Mouse (Mus musculus) spleen, adult 10 weeks (tissue): ENCODE results near the gene Gm8108. TPM values are rescaled to one million over a fixed set of nuclear protein-coding genes. Genes with fewer than 3 reads are reported as not detected.

ENCODE experiments used
- polyA plus RNA-seq: library from polyadenylated mRNA; stranded (reverse); fragments of 350-450 nt; fragmentation: Illumina TruSeq; extraction: RNeasy Lipid Tissue Mini Kit (QIAGEN cat#74804); gene quantifications from one replicate; pipeline ENCODE4 v1.2.3, GENCODE M21; 2015; ENCODE audit warnings: low replicate concordance; ENCODE audit not compliant: insufficient read depth

Gm8108 gene
- polyA plus RNA-seq: 0.58 TPM

DNA sequence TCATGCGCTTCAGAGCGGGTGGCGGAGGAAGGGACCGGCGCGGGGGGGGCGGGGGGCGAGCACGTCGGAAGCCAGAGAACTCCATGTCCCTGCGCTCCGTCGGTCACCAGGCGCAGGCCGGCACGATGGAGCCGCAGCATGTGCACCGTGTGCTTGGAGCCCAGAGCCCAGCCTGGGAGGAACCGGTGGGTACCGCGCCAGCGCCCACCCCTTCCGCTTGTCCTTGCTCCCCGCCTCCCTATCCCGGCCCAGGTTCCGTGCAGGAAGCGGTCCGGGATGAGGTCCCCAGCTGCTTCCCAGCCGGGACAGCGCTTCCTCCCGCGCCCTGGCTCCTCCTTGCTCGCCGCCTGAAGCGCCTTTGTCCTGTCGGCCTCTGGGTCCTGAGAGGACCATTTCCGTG is at the start of gene Gm8108:
TSS of gene Gm8108 (plus strand) at position 101 of the 400 bp plus-strand sequence.

DNA sequence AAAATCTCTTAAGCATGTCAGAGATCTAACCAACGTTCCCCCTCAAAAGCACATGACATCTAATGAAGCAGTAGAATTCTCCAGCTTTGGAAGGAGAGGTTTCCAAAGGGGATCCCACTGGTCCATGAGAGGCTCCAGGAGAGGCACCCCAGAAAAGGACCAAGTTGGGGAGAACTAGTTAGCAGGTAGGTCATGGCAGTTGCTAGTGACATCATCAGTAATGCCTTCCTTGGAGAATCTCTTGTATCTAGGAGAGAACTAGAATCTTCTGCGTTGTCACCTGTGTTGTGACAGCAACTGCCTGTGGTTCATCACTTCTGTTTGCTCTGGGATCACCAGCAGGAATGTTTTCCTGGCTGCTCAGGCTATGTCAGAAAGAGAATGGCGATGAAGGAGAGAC is 26.5 kb upstream of the Gm8108 start, which contains the start of gene Gm3115:
TSS of gene Gm3115 (plus strand) at position 301 of the 400 bp plus-strand sequence.

DNA sequence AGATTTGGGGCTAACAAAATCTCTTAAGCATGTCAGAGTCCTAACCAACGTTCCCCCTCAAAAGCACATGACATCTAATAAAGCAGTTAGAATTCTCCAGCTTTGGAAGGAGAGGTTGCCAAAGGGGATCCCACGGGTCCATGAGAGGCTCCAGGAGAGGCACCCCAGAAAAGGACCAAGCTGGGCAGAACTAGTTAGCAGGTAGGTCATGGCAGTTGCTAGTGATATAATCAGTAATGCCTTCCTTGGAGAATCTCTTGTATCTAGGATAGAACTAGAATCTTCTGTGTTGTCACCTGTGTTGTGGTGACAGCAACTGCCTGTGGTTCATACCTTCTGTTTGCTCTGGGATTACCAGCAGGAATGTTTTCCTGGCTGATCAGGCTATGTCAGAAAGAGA is 54.4 kb downstream of the Gm8108 start, which contains the start of gene Gm3127:
TSS of gene Gm3127 (plus strand) at position 301 of the 400 bp plus-strand sequence.

Other genes with a start within 250 kb of the Gm8108 start
- gene Gm2916, start 226.4 kb upstream of the Gm8108 start, polyA plus RNA-seq: not detected
- gene Gm3029, start 178.8 kb upstream of the Gm8108 start, polyA plus RNA-seq: not detected
- not detected for gene Gm3095, start 147.0 kb upstream of the Gm8108 start, polyA plus RNA-seq
- not detected for gene Gm3099, start 112.1 kb upstream of the Gm8108 start, polyA plus RNA-seq
- not detected for gene Gm5796, start 86.6 kb upstream of the Gm8108 start, polyA plus RNA-seq
- gene Gm3115, start 26.4 kb upstream of the Gm8108 start, polyA plus RNA-seq: not detected
- not detected for gene Gm3127, start 54.5 kb downstream of the Gm8108 start, polyA plus RNA-seq
- gene Gm2974, start 72.0 kb downstream of the Gm8108 start, polyA plus RNA-seq: not detected
- not detected for gene Gm3138, start 139.1 kb downstream of the Gm8108 start, polyA plus RNA-seq
- gene Gm3149, start 206.8 kb downstream of the Gm8108 start, polyA plus RNA-seq: not detected
- gene 2610042L04Rik, start 224.2 kb downstream of the Gm8108 start, polyA plus RNA-seq: not detected